Mouse (Mus musculus) heart, embryonic 11.5 days (tissue): ENCODE measurements at regions not wholly inside any gene's neighbourhood (a gene's known extent, or its start where the extent isn't known, plus 50 kb on each side); places are given as distances from the start of the nearest gene placed in this dataset.
A peak's percentile ranks its signal among the peaks of the same experiment; 100 is the strongest.

ENCODE experiments used
- ATAC-seq: fragments of 200-750 bp; cut with Nextera tagmentation; replicated peaks from 2 replicates; pipeline ENCODE4 v1.8.0; 2017; ENCODE audit warnings: moderate library complexity; ENCODE audit not compliant: insufficient number of reproducible peaks, low FRiP score, low TSS enrichment
- H3K27ac ChIP-seq: fragments of 300-500 bp; sonication (generic); 2 replicates; pipeline ENCODE4 v1.5.1; 2014; ENCODE audit warnings: mild to moderate bottlenecking, low read depth, low read length
- H3K27me3 ChIP-seq: fragments of 300-500 bp; sonication (generic); 2 replicates; pipeline ENCODE4 v1.6.1; 2014; ENCODE audit warnings: mild to moderate bottlenecking, low read length, mixed read lengths; ENCODE audit not compliant: control insufficient read depth, insufficient read depth
- H3K36me3 ChIP-seq: fragments of 300-500 bp; sonication (generic); 2 replicates; pipeline ENCODE4 v1.6.1; 2014; ENCODE audit warnings: mild to moderate bottlenecking, low read length, moderate library complexity, mixed read lengths; ENCODE audit not compliant: control insufficient read depth, insufficient read depth
- H3K4me1 ChIP-seq: fragments of 300-500 bp; sonication (generic); 2 replicates; pipeline ENCODE4 v1.6.1; 2014; ENCODE audit warnings: low read length; ENCODE audit not compliant: control insufficient read depth, insufficient read depth
- H3K4me2 ChIP-seq: fragments of 300-500 bp; sonication (generic); 2 replicates; pipeline ENCODE4 v1.6.1; 2014; ENCODE audit warnings: mild to moderate bottlenecking, moderate library complexity
- H3K4me3 ChIP-seq: fragments of 300-500 bp; sonication (generic); 2 replicates; pipeline ENCODE4 v1.5.1; 2014; ENCODE audit warnings: low read depth, low read length
- H3K9ac ChIP-seq: fragments of 300-500 bp; sonication (generic); 2 replicates; pipeline ENCODE4 v1.6.1; 2014; ENCODE audit warnings: mild to moderate bottlenecking, low read depth, low read length, moderate library complexity
- H3K9me3 ChIP-seq: fragments of 300-500 bp; sonication (generic); replicated peaks from 2 replicates; pipeline ENCODE4 v1.6.1; 2016; ENCODE audit warnings: low read length; ENCODE audit not compliant: control insufficient read depth
- WGBS: fragments of 180-500 bp; shearing (Covaris S2); extraction: QIAGEN DNeasy Blood & Tissue Kit; methylation state at CpG from one replicate; pipeline ENCODE4 v1.1.7; 2014; ENCODE audit not compliant: insufficient replicate concordance; 5-methylcytosine and 5-hydroxymethylcytosine counted together

DNA sequence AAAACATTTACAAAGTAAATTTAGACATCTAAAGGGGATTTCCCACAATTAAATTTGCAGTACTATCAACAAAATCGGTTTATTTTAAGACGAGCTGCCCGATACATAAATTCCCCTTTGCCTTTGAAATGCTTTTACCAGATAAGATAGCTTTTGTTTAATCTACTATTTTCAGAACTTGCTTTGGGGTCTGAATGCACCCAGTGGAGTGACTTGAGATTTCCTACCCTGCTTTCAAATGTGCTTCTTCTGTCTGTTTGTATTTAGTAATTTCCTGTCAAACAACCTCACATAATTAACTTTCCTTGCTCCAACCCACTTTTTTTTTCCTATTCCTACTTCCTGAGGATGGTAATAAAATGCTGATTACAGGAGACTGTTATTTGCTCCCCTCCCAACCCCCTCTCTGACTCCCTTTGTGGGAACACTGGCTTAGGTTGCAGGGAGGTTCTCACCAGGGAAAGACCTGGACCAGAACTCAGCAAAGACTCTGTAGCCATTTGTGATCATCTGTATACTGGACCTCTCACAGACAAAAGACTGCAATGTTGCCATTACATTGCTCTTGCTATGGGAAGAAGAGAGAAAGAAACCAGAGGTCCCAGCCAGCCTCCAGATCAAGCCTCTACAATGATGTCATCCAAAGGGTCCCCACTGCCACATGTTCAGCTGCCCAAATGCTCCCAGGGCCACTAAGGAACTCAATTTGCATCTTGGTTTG, 318.1 kb downstream of the Sox4 start:
- H3K36me3 ChIP-seq, result no peaks in the 10 kb centered on the region
- H3K4me1 ChIP-seq, result peaks cover 9% of the 10 kb centered on the region
- H3K4me2 ChIP-seq, result no peak overlapping the region
- peak overlapping the region; percentile 22; the same call in 1 of the 2 replicates for H3K27ac ChIP-seq
- no peak for ATAC-seq
- no peaks in the 10 kb centered on the region for H3K9me3 ChIP-seq
- no peak overlapping the region for H3K9ac ChIP-seq
- no peaks in the 10 kb centered on the region for H3K27me3 ChIP-seq
- H3K4me3 ChIP-seq, result no peak overlapping the region
- 16% methylated on average over 3 of the region's 3 CpGs for WGBS

DNA sequence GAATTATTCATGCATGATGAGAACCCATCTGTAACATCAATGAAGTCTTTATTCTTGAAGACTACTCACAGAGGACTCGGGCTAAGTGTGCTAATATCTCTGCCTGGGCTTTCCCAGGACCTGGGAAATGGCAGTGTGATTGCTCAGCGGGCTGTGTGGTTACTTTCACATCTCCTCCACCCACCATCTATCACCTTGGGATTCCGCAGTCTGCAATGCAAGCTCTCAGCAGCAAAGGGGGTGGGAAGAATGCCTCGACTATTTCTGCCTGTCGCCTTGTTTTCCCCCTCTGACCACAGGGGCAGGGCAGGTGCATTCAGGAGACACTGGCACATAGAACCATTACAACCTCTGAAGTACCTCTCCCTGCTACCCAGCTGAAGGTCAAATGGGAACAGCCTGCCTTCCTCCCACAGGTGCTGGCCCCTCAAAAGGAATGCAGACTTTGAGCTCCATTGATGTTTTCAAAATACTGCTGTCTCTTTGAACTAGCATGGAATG, 319.9 kb downstream of the Sox4 start:
- Histone ChIP-seq H3K27ac (no peak overlapping the region), H3K9me3 (no peaks in the 10 kb centered on the region), H3K4me2 (no peak overlapping the region), H3K4me3 (no peak overlapping the region), H3K36me3 (no peaks in the 10 kb centered on the region), H3K9ac (no peak overlapping the region), H3K4me1 (peaks cover 26% of the 10 kb centered on the region), H3K27me3 (no peaks in the 10 kb centered on the region)
- 52% methylated on average over 5 of the region's 5 CpGs for WGBS
- ATAC-seq, result no peak

DNA sequence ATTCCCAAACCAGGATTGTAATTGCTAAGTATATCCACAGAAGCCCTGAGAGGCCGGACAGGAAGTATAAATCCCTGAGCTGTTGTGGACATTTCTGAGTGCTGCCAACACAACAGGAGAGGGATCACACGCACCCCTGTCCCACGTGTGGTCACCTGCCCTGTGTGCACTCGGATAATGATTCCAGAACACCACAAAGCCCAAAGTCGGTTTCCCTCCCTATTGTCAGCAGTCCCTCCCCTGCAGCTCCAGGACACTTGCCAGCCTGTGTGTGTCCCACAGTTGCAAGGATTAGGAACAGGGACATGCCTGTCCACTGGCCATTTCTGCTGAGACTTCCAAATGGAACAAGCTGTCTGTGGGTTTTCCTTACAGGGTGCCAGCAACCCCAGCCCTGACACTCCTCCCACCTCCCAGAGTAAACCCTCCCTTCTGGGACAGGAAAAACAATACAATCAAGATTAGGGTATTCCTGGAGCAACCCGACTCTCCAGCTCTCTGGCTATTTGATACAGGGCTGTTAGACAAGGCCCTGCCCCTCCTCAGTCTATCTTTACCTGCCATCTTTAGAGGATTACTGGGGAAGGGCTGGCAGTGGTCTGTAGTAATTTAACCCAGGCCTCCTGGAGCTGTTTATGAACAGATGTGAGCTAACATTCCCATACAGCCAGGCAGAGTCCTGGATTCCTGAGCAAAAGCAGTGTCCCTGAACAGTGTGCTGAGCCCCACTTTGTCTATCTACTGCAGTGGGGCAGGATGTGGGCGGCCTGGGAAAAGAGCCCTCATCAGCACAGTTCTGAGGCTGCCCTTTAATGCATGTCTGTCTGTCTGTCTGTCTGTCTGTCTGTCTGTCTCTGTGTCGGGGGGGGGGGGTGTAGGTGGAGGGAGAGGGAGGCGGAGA, 323.8 kb downstream of the Sox4 start:
- Histone ChIP-seq H3K9ac (0 out of 2 replicates have a peak overlapping the region, but pooled peaks have one; percentile 54), H3K4me1 (peaks cover 26% of the 10 kb centered on the region), H3K27ac (peak overlapping the region; percentile 86), H3K27me3 (no peaks in the 10 kb centered on the region), H3K4me2 (no peak overlapping the region; the same call in 1 of the 2 replicates), H3K4me3 (no peak overlapping the region), H3K36me3 (no peaks in the 10 kb centered on the region), H3K9me3 (no peaks in the 10 kb centered on the region)
- peak; percentile 73 for ATAC-seq
- WGBS, result 19% methylated on average over 8 of the region's 9 CpGs

DNA sequence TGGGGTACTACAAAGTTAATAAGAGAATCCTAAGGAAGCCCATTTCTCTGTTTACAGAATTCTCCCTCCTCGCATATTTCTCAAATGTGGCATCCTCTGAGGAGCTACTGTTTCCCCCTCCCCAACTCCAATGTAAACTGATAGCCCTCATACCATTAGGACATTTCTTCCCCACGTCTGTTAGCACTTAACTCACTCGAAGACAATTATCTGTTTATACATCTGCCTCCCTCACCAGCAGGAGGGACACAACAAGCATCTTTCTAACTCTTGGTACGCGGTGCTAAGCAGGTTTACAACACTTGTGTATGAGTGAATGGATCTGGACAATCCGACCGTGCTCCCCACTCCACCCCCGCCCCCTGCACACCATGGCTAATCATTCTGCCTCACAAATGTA, 324.8 kb downstream of the Sox4 start:
- H3K4me1 ChIP-seq, result peaks cover 24% of the 10 kb centered on the region
- no peak overlapping the region for H3K4me3 ChIP-seq
- H3K9me3 ChIP-seq, result no peaks in the 10 kb centered on the region
- H3K4me2 ChIP-seq, result no peak overlapping the region
- 58% methylated on average over 8 of the region's 8 CpGs for WGBS
- H3K27me3 ChIP-seq, result no peaks in the 10 kb centered on the region
- H3K27ac ChIP-seq, result no peak overlapping the region
- H3K36me3 ChIP-seq, result no peaks in the 10 kb centered on the region
- no peak overlapping the region for H3K9ac ChIP-seq
- no peak for ATAC-seq

DNA sequence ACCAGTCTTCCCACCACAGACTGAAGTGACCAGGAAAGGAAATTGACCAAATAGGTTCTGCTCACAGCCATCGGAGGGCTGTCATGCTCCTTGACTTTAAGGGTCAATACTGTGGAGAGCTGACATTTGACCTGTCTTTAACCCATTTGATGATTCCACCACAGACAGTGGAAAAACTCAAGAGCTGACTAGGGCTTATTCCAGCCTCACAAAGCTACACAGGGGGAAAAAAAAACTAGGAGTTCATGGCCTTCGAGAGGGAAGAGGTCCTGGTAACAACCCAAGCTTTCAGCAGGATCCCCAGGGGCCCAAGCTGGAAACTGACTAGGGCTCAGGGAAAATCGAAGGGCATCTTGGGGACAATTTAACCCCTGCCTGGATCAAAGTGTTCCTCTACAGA, 334.6 kb downstream of the Sox4 start:
- H3K9ac ChIP-seq, result no peak overlapping the region
- H3K27ac ChIP-seq, result no peak overlapping the region
- no peaks in the 10 kb centered on the region for H3K36me3 ChIP-seq
- no peak overlapping the region for H3K4me3 ChIP-seq
- no peak for ATAC-seq
- H3K4me1 ChIP-seq, result no peaks in the 10 kb centered on the region
- H3K4me2 ChIP-seq, result no peak overlapping the region
- H3K9me3 ChIP-seq, result no peaks in the 10 kb centered on the region
- H3K27me3 ChIP-seq, result no peaks in the 10 kb centered on the region
- 17% methylated on average over 3 of the region's 3 CpGs for WGBS

DNA sequence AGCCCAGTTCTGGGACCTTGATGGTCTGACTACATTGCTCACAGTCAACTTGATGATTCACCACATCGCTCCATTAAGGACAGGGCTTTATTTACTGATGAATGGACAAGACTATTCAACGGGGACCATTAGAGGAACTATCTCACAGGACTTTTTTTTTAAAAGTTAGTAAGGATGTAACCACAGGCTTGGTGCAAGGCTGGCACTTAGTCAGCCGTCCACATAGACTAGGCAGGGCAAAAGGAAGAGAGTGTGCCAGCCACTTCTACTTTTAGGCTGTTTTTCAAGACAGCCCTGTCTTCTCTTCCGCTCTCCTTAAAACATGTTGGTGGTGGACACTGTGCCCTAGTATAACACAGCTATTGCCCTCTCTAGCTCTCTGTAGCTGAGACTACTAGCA, 336.0 kb downstream of the Sox4 start:
- H3K4me2 ChIP-seq, result no peak overlapping the region
- no peak overlapping the region for H3K4me3 ChIP-seq
- WGBS, result 87% methylated on average over 4 of the region's 4 CpGs
- no peak overlapping the region for H3K27ac ChIP-seq
- no peak for ATAC-seq
- no peaks in the 10 kb centered on the region for H3K36me3 ChIP-seq
- H3K9me3 ChIP-seq, result no peaks in the 10 kb centered on the region
- H3K27me3 ChIP-seq, result no peaks in the 10 kb centered on the region
- H3K4me1 ChIP-seq, result no peaks in the 10 kb centered on the region
- H3K9ac ChIP-seq, result no peak overlapping the region

DNA sequence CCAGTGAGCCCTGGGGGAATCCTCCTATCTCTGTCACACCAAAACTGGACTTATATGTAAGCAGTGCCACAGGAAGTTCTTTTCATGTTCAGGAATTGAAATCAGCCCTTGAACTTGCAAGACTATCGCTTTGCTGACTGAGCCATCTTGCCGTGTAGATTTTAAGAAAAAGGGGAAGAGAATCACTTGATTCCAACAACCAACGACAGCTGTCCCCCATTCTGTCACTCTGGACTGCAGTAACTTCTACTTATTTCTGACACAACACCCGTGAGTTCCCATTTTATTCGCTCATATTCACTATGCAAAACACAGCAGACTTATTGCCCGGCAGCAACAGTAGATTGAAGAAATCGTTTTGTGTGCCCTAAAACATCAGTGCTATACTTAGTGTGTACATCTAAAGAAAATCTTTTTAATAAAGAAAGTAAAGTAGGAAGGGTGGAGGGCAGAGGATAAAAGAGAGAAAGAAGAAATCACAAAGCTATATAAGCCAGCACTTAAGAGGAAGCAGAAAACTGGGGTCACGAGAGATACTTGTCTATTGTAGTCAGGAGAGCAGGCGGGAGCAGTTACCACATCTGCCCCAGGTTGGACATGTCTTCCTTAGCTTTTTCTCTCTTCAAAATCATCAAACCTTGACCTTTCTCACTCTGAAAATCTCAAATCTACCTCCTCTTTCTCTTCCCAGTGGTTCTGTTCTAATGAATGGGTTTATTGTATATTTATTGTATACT, 336.7 kb downstream of the Sox4 start:
- Histone ChIP-seq H3K27me3 (no peaks in the 10 kb centered on the region), H3K27ac (no peak overlapping the region), H3K4me2 (no peak overlapping the region), H3K4me3 (no peak overlapping the region), H3K9me3 (no peaks in the 10 kb centered on the region), H3K4me1 (no peaks in the 10 kb centered on the region), H3K9ac (no peak overlapping the region), H3K36me3 (no peaks in the 10 kb centered on the region)
- 80% methylated on average over 9 of the region's 9 CpGs for WGBS
- ATAC-seq, result no peak

DNA sequence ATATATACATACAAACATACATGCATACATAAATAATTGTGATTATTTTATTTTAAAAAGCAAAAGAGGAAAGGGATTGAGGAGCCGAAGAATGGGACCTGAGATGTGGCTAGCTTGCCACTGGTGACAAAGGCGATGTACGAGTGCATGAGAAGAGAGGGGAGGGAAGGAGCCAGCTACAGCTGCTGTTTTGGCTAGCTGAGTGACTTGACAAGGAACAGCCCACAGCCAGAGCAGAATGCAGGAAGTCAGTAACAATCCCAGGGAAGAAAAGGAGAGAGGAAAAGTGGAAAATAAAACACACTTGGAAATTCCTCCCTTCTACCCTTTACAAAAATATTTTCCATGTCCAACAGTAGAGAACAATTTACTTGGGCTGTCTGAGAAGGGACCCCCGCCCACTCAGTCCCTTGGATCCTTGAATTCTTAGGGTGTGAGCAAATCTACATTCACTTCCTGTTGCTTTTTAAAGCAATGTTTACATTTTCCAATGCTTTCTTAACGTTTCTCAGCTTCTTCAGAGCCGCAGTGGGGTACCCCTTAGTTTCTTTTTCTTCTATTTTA, 345.9 kb downstream of the Sox4 start:
- Histone ChIP-seq H3K27ac (peak overlapping the region; percentile 62), H3K4me1 (no peaks in the 10 kb centered on the region), H3K4me2 (no peak overlapping the region; the same call in 1 of the 2 replicates), H3K36me3 (no peaks in the 10 kb centered on the region), H3K4me3 (no peak overlapping the region), H3K9me3 (no peaks in the 10 kb centered on the region), H3K27me3 (no peaks in the 10 kb centered on the region), H3K9ac (no peak overlapping the region)
- peak; percentile 39; the same call in 1 of the 2 replicates for ATAC-seq
- 33% methylated on average over 6 of the region's 6 CpGs for WGBS
